Mouse (Mus musculus) neural tube, embryonic 11.5 days (tissue): ENCODE data around the gene Tmem163. TPM values are rescaled to one million over a fixed set of nuclear protein-coding genes. Genes with fewer than 3 reads are reported as not detected.

Experiments
- ATAC-seq: fragments of 200-750 bp; cut with Nextera tagmentation; 2 replicates; pipeline ENCODE4 v1.8.0; 2017; ENCODE audit warnings: moderate number of reproducible peaks, mild to moderate bottlenecking, moderate TSS enrichment, moderate library complexity; ENCODE audit not compliant: insufficient read depth, low FRiP score, low TSS enrichment
- DNase-seq: peaks from one replicate; pipeline ENCODE4 v3.0.0-alpha.2; 2015; ENCODE audit warnings: low spot score
- H3K27ac ChIP-seq: fragments of 300-500 bp; sonication (generic); 2 replicates; pipeline ENCODE4 v1.5.1; 2014; ENCODE audit warnings: low read depth, mild to moderate bottlenecking, low read length
- H3K27me3 ChIP-seq: fragments of 300-500 bp; sonication (generic); 2 replicates; pipeline ENCODE4 v1.6.1; 2014; ENCODE audit warnings: mild to moderate bottlenecking, low read length, mixed read lengths; ENCODE audit not compliant: control insufficient read depth, insufficient read depth
- H3K36me3 ChIP-seq: fragments of 300-500 bp; sonication (generic); 2 replicates; pipeline ENCODE4 v1.6.1; 2014; ENCODE audit warnings: mild to moderate bottlenecking, low read length, moderate library complexity, mixed read lengths; ENCODE audit not compliant: control insufficient read depth, insufficient read depth
- H3K4me1 ChIP-seq: fragments of 300-500 bp; sonication (generic); 2 replicates; pipeline ENCODE4 v1.6.1; 2014; ENCODE audit warnings: low read length, mixed read lengths; ENCODE audit not compliant: control insufficient read depth, insufficient read depth
- H3K4me2 ChIP-seq: fragments of 300-500 bp; sonication (generic); 2 replicates; pipeline ENCODE4 v1.6.1; 2014; ENCODE audit warnings: low read depth, mild to moderate bottlenecking, moderate library complexity
- H3K4me3 ChIP-seq: fragments of 300-500 bp; sonication (generic); 2 replicates; pipeline ENCODE4 v1.5.1; 2014; ENCODE audit warnings: low read depth, low read length
- H3K9ac ChIP-seq: fragments of 300-500 bp; sonication (generic); 2 replicates; pipeline ENCODE4 v1.6.1; 2014; ENCODE audit warnings: mild to moderate bottlenecking, low read length
- H3K9me3 ChIP-seq: fragments of 300-500 bp; sonication (generic); 2 replicates; pipeline ENCODE4 v1.6.1; 2016; ENCODE audit warnings: low read length; ENCODE audit not compliant: control insufficient read depth
- WGBS: fragments of 180-500 bp; shearing (Covaris S2); extraction: QIAGEN DNeasy Blood & Tissue Kit; methylation state at CpG from one replicate; pipeline ENCODE4 v1.1.7; 2014; 5-methylcytosine and 5-hydroxymethylcytosine counted together
- polyA plus RNA-seq: library from polyadenylated mRNA; unstranded; fragments of >200 nt; fragmentation: Nextera tagmentation; extraction: Ambion mirVana; gene quantifications from 2 replicates; pipeline ENCODE4 v1.2.1, GENCODE M21; 2014

Tmem163 gene
- polyA plus RNA-seq, 1 experiment from 2014 or later = 32.0 TPM

- 71% methylated on average over 9 of the region's 9 CpGs for WGBS
- ATAC-seq = no peak
Measured at GRCm38 (mm10) chr1:127498746-127499145, 180.6 kb downstream of the Tmem163 start.

GRCm38 (mm10) chr1:127496737-127497543, 182.4 kb downstream of the Tmem163 start:
- Histone ChIP-seq H3K4me1 (no peaks in the 10 kb centered on the region), H3K27me3 (no peaks in the 10 kb centered on the region), H3K9ac (no peak overlapping the region), H3K9me3 (no peaks in the 10 kb centered on the region), H3K36me3 (no peaks in the 10 kb centered on the region), H3K4me2 (no peak overlapping the region), H3K27ac (no peak overlapping the region), H3K4me3 (no peak overlapping the region)
- ATAC-seq (0 out of 2 replicates have a peak, but pooled peaks have one; percentile 46), DNase-seq (peak; percentile 71)
- 36% methylated on average over 9 of the region's 9 CpGs for WGBS

More at GRCm38 (mm10) chr1:127498746-127499145, 180.6 kb downstream of the Tmem163 start:
- Histone ChIP-seq H3K4me1 (no peaks in the 10 kb centered on the region), H3K9me3 (no peaks in the 10 kb centered on the region), H3K27me3 (no peaks in the 10 kb centered on the region), H3K36me3 (no peaks in the 10 kb centered on the region), H3K9ac (no peak overlapping the region), H3K27ac (no peak overlapping the region), H3K4me2 (no peak overlapping the region), H3K4me3 (no peak overlapping the region)
- no peak for DNase-seq

- Histone ChIP-seq H3K27me3 (no peaks in the 10 kb centered on the region), H3K4me2 (no peak overlapping the region), H3K9ac (no peak overlapping the region), H3K4me1 (no peaks in the 10 kb centered on the region), H3K27ac (no peak overlapping the region), H3K36me3 (no peaks in the 10 kb centered on the region), H3K9me3 (no peaks in the 10 kb centered on the region), H3K4me3 (no peak overlapping the region)
- WGBS = 83% methylated on average over 4 of the region's 4 CpGs
- DNase-seq = no peak
- no peak for ATAC-seq
Measured at GRCm38 (mm10) chr1:127487161-127487560, 192.2 kb downstream of the Tmem163 start.

- Histone ChIP-seq H3K4me2 (no peak overlapping the region), H3K9ac (no peak overlapping the region), H3K4me1 (no peaks in the 10 kb centered on the region), H3K4me3 (no peak overlapping the region), H3K9me3 (no peaks in the 10 kb centered on the region), H3K27ac (no peak overlapping the region), H3K36me3 (no peaks in the 10 kb centered on the region), H3K27me3 (no peaks in the 10 kb centered on the region)
- DNase-seq (peak; percentile 65), ATAC-seq (no peak)
- 53% methylated on average over 7 of the region's 7 CpGs for WGBS
Measured at GRCm38 (mm10) chr1:127484826-127485225, 194.5 kb downstream of the Tmem163 start.

- no peaks in the 10 kb centered on the region for H3K9me3 ChIP-seq
- H3K4me2 ChIP-seq = no peak overlapping the region
- ATAC-seq (no peak), DNase-seq (no peak)
- H3K4me3 ChIP-seq = no peak overlapping the region
- no peaks in the 10 kb centered on the region for H3K27me3 ChIP-seq
- H3K4me1 ChIP-seq = no peaks in the 10 kb centered on the region
- no peak overlapping the region for H3K9ac ChIP-seq
- H3K36me3 ChIP-seq = no peaks in the 10 kb centered on the region
- H3K27ac ChIP-seq = no peak overlapping the region
- 91% methylated on average over 8 of the region's 8 CpGs for WGBS
Measured at GRCm38 (mm10) chr1:127484188-127484587, 195.2 kb downstream of the Tmem163 start.

- Histone ChIP-seq H3K27ac (no peak overlapping the region), H3K4me2 (no peak overlapping the region), H3K9me3 (no peaks in the 10 kb centered on the region), H3K27me3 (no peaks in the 10 kb centered on the region), H3K4me1 (no peaks in the 10 kb centered on the region), H3K36me3 (no peaks in the 10 kb centered on the region), H3K9ac (no peak overlapping the region), H3K4me3 (no peak overlapping the region)
- no peak for DNase-seq
- 79% methylated on average over 10 of the region's 10 CpGs for WGBS
- ATAC-seq = no peak
Measured at GRCm38 (mm10) chr1:127482911-127483310, 196.4 kb downstream of the Tmem163 start.

- H3K9ac ChIP-seq = no peak overlapping the region
- H3K27ac ChIP-seq = no peak overlapping the region
- 96% methylated on average over 5 of the region's 5 CpGs for WGBS
- no peaks in the 10 kb centered on the region for H3K27me3 ChIP-seq
- DNase-seq (no peak), ATAC-seq (no peak)
- H3K4me2 ChIP-seq = no peak overlapping the region
- H3K4me1 ChIP-seq = no peaks in the 10 kb centered on the region
- no peaks in the 10 kb centered on the region for H3K36me3 ChIP-seq
- H3K9me3 ChIP-seq = no peaks in the 10 kb centered on the region
- H3K4me3 ChIP-seq = no peak overlapping the region
Measured at GRCm38 (mm10) chr1:127475756-127476155, 203.6 kb downstream of the Tmem163 start.

GRCm38 (mm10) chr1:127470175-127470574, 209.2 kb downstream of the Tmem163 start:
- DNase-seq (no peak), ATAC-seq (no peak)
- no peak overlapping the region for H3K4me2 ChIP-seq
- H3K9ac ChIP-seq = no peak overlapping the region
- no peak overlapping the region for H3K4me3 ChIP-seq
- no peaks in the 10 kb centered on the region for H3K4me1 ChIP-seq
- H3K27ac ChIP-seq = no peak overlapping the region
- 97% methylated on average over 4 of the region's 4 CpGs for WGBS
- no peaks in the 10 kb centered on the region for H3K27me3 ChIP-seq
- H3K9me3 ChIP-seq = no peaks in the 10 kb centered on the region
- no peaks in the 10 kb centered on the region for H3K36me3 ChIP-seq

GRCm38 (mm10) chr1:127467238-127467637, 212.1 kb downstream of the Tmem163 start:
- DNase-seq (no peak), ATAC-seq (no peak)
- H3K27me3 ChIP-seq = no peaks in the 10 kb centered on the region
- H3K9me3 ChIP-seq = no peaks in the 10 kb centered on the region
- H3K4me2 ChIP-seq = no peak overlapping the region
- no peaks in the 10 kb centered on the region for H3K36me3 ChIP-seq
- H3K4me1 ChIP-seq = no peaks in the 10 kb centered on the region
- no peak overlapping the region for H3K4me3 ChIP-seq
- no peak overlapping the region for H3K9ac ChIP-seq
- no peak overlapping the region for H3K27ac ChIP-seq
- 99% methylated on average over 5 of the region's 5 CpGs for WGBS
